Mouse (Mus musculus) adrenal gland, postnatal 0 days (tissue): ENCODE measurements around the gene Gstm7. TPM values are rescaled to one million over a fixed set of nuclear protein-coding genes. Genes with fewer than 3 reads are reported as not detected.

Experiments used
- polyA plus RNA-seq: library from polyadenylated mRNA; unstranded; fragments of >200 nt; fragmentation: Nextera tagmentation; extraction: Ambion mirVana; gene quantifications from 2 replicates; pipeline ENCODE4 v1.2.1, GENCODE M21; 2015

The Gstm7 gene
- 28.5 and 59.1 TPM in 2 replicates for polyA plus RNA-seq

GRCm38 (mm10) chr3:107931670-107932069 is at the start of gene Gstm7:
Gstm7 (minus strand) TSS chr3:107931817.

GRCm38 (mm10) chr3:107968724-107969395 is 37.2 kb upstream of the Gstm7 start, which contains the start of gene Gstm3:
Gstm3 (minus strand) TSS chr3:107969283.

DNA sequence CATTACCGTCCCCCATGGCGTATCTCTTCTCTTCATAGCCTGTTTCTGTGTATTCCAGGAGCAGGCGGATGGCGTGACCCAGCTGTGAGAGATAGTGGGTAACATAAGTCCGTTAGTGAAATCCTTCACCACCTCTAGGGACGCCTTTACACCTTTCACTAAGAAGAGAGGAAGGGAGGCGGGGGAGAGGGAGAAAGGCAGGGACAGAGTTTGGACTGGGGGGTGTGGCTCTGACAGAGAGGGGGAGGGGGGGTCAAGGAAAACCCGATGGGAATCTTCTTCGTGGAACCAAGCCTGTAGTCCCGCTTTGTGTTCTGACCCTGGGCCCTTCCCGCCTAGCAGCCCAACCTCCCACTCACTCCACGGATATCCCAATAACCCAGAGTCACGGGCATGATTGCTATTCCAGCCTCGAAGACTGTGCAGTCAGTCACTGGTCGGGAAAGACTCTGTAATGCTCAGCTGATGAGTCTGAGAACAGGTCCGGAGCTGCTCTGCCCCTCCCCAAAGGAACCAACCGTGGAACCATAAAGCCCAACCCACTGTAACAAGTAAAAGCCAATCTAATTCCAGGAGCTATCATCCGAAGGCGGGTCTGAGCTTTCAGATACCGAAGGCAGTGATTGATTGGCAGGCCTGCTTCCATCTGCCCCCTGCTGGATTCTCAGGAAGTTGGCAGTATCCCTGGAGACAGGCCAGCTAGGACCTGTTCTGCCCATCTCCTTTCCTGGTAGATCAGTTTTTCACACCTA is 11.8 kb upstream of the Gstm7 start, which contains the start of gene Gstm6:
Gstm6 (minus strand) TSS at position 511 of the 752 bp plus-strand sequence.

DNA sequence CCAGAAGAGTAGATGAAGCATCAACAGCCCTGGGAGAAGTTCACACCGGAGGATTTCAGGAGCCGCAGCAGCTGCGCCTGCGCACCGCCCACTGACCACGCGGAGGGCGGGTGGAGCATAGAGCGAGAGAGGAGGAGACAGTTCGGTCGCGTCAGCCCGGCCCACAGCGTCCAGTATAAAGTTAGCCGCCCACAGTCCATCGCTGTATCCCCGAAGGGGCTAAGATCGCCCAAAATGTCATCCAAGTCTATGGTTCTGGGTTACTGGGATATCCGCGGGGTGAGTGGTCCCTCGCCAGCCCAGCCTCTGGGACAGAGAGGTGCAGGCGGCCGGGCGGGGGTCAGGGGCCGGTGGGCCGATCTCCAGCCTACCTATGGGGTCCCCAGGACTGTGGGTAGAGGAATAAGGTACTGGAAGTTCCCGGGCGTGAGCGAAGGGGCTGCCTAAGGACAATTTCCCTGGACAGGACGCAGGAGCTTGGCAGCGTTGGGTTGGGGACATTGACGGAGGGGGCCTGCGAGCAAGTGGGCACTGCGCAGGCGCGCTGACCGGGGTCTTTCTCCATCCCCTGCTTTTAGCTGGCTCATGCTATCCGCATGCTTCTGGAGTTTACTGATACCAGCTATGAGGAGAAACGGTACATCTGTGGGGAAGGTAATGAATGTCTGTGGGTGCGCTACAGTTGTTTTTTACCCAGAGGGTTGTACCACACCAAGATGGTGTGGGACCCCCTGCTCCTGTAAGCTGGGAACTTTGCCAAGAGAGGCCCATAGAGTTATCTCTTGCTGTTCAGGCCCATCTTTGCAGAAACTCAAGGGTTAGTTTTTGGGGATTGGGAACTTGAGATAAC is 35.7 kb downstream of the Gstm7 start, which contains the start of gene Gstm5:
Gstm5 (plus strand) TSS at position 102 of the 850 bp plus-strand sequence.

DNA sequence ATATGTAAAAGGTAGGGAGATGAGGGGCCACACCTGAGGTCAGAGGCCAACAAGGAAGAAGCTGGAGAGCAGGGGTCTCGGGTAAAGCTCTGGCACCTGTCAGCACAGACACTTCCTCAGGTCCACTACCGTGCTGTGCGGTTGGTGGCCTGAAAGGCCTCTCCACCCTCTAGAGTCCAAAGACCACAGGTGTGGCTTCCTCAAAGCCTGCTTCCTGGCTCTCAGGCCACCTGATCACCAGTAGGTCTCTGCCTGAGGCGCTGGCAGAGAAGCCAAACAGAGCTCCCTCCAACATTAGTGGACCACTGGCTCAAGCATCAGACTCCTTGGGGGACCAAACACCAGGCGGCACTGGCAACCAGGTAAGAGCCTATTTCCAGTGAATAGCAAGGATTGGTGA is 54.6 kb downstream of the Gstm7 start, which contains the start of gene Eps8l3:
Eps8l3 (plus strand) TSS at position 225 of the 400 bp plus-strand sequence.

Other genes with a start within 250 kb of the Gstm7 start
- gene Ahcyl1, start 235.3 kb downstream of the Gstm7 start, polyA plus RNA-seq, result 46.7 and 67.6 TPM in 2 replicates
- 15.7 and 15.9 TPM in 2 replicates for gene Csf1, start 171.3 kb downstream of the Gstm7 start, polyA plus RNA-seq
- 0.33 and 0.99 TPM in 2 replicates for gene Eps8l3, start 54.6 kb downstream of the Gstm7 start, polyA plus RNA-seq
- gene Gstm5, start 36.0 kb downstream of the Gstm7 start, polyA plus RNA-seq, result 172 and 235 TPM in 2 replicates
- 19.9 and 35.0 TPM in 2 replicates for gene Gstm6, start 11.9 kb upstream of the Gstm7 start, polyA plus RNA-seq
- 0.62 and 0.68 TPM in 2 replicates for gene Gstm3, start 37.5 kb upstream of the Gstm7 start, polyA plus RNA-seq
- gene Gstm2, start 54.6 kb upstream of the Gstm7 start, polyA plus RNA-seq, result 126 and 199 TPM in 2 replicates
- 165 and 212 TPM in 2 replicates for gene Gstm1, start 86.2 kb upstream of the Gstm7 start, polyA plus RNA-seq
- gene Gstm4, start 113.1 kb upstream of the Gstm7 start, polyA plus RNA-seq, result 19.7 and 23.4 TPM in 2 replicates
- 27.7 and 44.6 TPM in 2 replicates for gene Ampd2, start 154.8 kb upstream of the Gstm7 start, polyA plus RNA-seq
- 3.8 and 7.2 TPM in 2 replicates for gene Gnat2, start 161.0 kb upstream of the Gstm7 start, polyA plus RNA-seq
- 101 and 133 TPM in 2 replicates for gene Gnai3, start 214.3 kb upstream of the Gstm7 start, polyA plus RNA-seq
- gene Gpr61, start 223.1 kb upstream of the Gstm7 start, polyA plus RNA-seq, result 0.17 and 0.60 TPM in 2 replicates